Mouse (Mus musculus) lung, embryonic 16.5 days (tissue): ENCODE results near the gene Arf3. TPM values are rescaled to one million over a fixed set of nuclear protein-coding genes. Genes with fewer than 3 reads are reported as not detected.

Source experiments
- ATAC-seq: fragments of 200-750 bp; cut with Nextera tagmentation; 2 replicates; pipeline ENCODE4 v1.8.0; 2017; ENCODE audit warnings: low read depth, mild to moderate bottlenecking, moderate library complexity
- H3K27ac ChIP-seq: fragments of 300-500 bp; sonication (generic); 2 replicates; pipeline ENCODE4 v1.5.1; 2014; ENCODE audit warnings: mild to moderate bottlenecking, control low read depth, low read length
- H3K27me3 ChIP-seq: fragments of 300-500 bp; sonication (generic); 2 replicates; pipeline ENCODE4 v1.6.1; 2014; ENCODE audit warnings: low read depth, low read length, mixed read lengths; ENCODE audit not compliant: control insufficient read depth, insufficient read depth
- H3K36me3 ChIP-seq: fragments of 300-500 bp; sonication (generic); 2 replicates; pipeline ENCODE4 v1.6.1; 2014; ENCODE audit warnings: low read length; ENCODE audit not compliant: control insufficient read depth, insufficient read depth
- H3K4me1 ChIP-seq: fragments of 300-500 bp; sonication (generic); replicated peaks from 2 replicates; pipeline ENCODE4 v1.6.1; 2014; ENCODE audit warnings: low read length, mixed read lengths; ENCODE audit not compliant: control insufficient read depth, insufficient read depth
- H3K4me2 ChIP-seq: fragments of 300-500 bp; sonication (generic); 2 replicates; pipeline ENCODE4 v1.6.1; 2014; ENCODE audit warnings: low read depth, low read length, control low read depth
- H3K4me3 ChIP-seq: fragments of 300-500 bp; sonication (generic); 2 replicates; pipeline ENCODE4 v1.5.1; 2014; ENCODE audit warnings: mild to moderate bottlenecking, low read length, control low read depth
- H3K9ac ChIP-seq: fragments of 300-500 bp; sonication (generic); 2 replicates; pipeline ENCODE4 v1.6.1; 2014; ENCODE audit warnings: low read length, control low read depth
- H3K9me3 ChIP-seq: fragments of 300-500 bp; sonication (generic); 2 replicates; pipeline ENCODE4 v1.6.1; 2016; ENCODE audit warnings: low read length; ENCODE audit not compliant: control insufficient read depth
- WGBS: fragments of 180-500 bp; shearing (Covaris S2); extraction: QIAGEN DNeasy Blood & Tissue Kit; methylation state at CpG from one replicate; pipeline ENCODE4 v1.1.7; 2014; 5-methylcytosine and 5-hydroxymethylcytosine counted together
- polyA plus RNA-seq: library from polyadenylated mRNA; unstranded; fragments of >200 nt; fragmentation: Nextera tagmentation; extraction: Ambion mirVana; gene quantifications from 2 replicates; pipeline ENCODE4 v1.2.1, GENCODE M21; 2015

Gene Arf3
- polyA plus RNA-seq, 1 experiment from 2014 or later = 40.6 TPM

DNA sequence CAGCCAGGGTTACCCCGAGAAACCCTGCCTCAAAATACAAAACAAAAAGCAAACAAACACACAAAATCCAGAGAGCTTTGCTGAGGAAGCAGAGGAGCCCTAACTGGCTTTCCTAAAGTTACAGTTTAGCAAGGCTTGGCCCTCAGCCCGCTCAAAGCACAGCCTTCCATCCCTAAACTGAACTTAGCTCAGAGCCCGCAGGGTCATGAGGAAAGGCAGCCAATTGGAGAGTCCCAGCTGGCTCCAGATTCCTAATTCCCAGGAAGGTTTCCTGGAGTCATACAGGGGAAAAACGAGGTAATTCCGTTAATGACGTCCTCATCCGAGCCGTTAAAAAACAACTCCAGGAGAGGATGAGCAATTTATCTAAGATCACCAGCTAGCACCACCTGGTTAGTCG, 67.3 kb downstream of the Arf3 start:
- ATAC-seq = no peak
- Histone ChIP-seq H3K36me3 (no peaks in the 10 kb centered on the region), H3K4me3 (no peak overlapping the region), H3K4me2 (no peak overlapping the region), H3K27me3 (peaks cover 12% of the 10 kb centered on the region), H3K27ac (no peak overlapping the region), H3K9me3 (no peaks in the 10 kb centered on the region), H3K9ac (no peak overlapping the region), H3K4me1 (peaks cover 14% of the 10 kb centered on the region)
- 39% methylated on average over 9 of the region's 9 CpGs for WGBS

DNA sequence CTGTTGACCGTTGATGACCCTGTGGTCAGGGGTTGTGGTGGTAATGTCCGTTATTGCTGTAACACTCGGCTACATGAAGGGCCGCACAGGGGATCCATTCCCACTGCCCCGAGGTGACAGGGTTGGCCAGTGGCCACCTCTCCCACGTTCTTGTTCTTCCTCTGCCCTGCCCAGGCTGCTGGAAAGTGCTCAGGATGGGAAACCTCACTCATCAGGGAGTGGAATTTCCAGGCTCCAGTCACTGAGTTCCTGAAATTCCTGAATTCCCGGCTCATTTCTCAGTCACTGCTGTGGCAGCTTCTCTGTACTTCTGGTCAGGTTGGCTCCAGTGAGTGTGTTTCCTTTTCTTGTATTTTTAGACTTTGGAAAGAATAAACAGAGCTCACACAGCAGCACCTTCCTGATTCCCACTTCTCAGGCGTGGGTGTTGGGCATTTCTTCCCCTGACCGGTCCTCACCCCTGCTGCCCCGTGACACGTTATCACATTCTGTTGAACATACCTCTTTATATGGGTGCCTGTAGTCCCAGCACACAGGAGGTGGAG, 70.8 kb downstream of the Arf3 start:
- Histone ChIP-seq H3K9ac (no peak overlapping the region), H3K27me3 (no peaks in the 10 kb centered on the region), H3K4me2 (no peak overlapping the region), H3K4me3 (no peak overlapping the region), H3K27ac (no peak overlapping the region), H3K36me3 (no peaks in the 10 kb centered on the region), H3K4me1 (peaks cover 10% of the 10 kb centered on the region), H3K9me3 (no peaks in the 10 kb centered on the region)
- 12% methylated on average over 11 of the region's 11 CpGs for WGBS
- peak; percentile 74 for ATAC-seq

DNA sequence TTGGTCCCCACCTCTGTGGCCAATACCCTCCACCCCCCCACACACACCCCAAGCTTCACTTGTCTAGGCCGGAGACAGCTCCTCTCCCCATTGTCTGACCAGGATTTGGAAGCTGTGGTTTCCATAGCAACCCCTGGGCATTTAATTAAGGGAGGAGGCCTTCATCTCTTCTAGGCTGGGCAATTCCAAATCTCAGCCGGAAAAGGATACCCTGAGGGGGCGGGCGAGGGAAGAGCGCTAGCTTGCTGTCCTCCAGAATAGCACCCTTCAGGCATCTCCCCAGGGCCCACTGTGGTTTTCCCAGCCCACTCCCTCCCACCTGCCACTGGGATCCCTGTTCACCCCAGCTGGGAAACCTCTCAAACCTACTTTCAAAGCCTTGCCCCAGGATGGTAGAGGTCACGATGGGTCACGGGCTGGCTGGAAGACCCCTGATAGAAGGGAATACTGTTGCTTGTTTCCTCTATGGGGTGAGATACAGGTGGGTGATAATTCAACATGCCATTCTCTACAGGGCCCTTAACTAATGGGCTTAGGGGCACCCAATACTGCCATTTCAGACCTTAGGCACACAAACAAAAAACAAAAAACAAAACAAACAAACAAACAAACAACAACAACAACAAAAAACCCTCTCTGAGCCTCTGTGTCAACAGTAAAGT, 71.4 kb downstream of the Arf3 start:
- Histone ChIP-seq H3K27ac (no peak overlapping the region), H3K9me3 (no peaks in the 10 kb centered on the region), H3K36me3 (no peaks in the 10 kb centered on the region), H3K9ac (no peak overlapping the region), H3K4me1 (peaks cover 10% of the 10 kb centered on the region), H3K27me3 (no peaks in the 10 kb centered on the region), H3K4me3 (no peak overlapping the region), H3K4me2 (no peak overlapping the region)
- no peak for ATAC-seq
- 59% methylated on average over 7 of the region's 7 CpGs for WGBS

DNA sequence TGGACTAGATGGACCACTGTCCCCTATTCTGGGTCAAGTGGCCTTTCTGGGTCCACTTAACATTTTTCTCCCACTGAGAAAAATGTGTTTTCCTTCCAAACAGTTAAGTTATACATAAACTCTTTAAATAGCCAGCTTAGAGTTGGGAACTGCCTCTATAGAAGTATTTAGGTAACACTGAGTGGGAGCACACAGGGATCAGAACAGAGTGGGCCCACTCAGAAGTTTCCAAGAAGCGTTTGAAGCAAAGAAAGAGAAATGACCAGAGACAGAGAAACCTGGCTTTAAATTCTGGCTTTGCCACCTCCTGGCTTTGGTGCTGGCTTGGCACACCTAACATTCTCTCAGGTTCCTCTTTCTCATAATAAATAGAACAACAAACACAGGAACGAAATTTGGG, 73.3 kb downstream of the Arf3 start:
- Histone ChIP-seq H3K36me3 (no peaks in the 10 kb centered on the region), H3K9me3 (no peaks in the 10 kb centered on the region), H3K27me3 (no peaks in the 10 kb centered on the region), H3K4me1 (peaks cover 10% of the 10 kb centered on the region), H3K4me2 (no peak overlapping the region), H3K9ac (no peak overlapping the region), H3K27ac (no peak overlapping the region), H3K4me3 (no peak overlapping the region)
- 60% methylated on average over 2 of the region's 2 CpGs for WGBS
- no peak for ATAC-seq

Other genes starting within 250 kb of the Arf3 start
- gene Kansl2, start 228.9 kb downstream of the Arf3 start, polyA plus RNA-seq = 86.3 and 89.9 TPM in 2 replicates
- 51.6 and 64.2 TPM in 2 replicates for gene Ccnt1, start 192.3 kb downstream of the Arf3 start, polyA plus RNA-seq
- gene 4930415O20Rik, start 192.2 kb downstream of the Arf3 start, polyA plus RNA-seq = not detected in 2 replicates
- gene Adcy6, start 153.1 kb downstream of the Arf3 start, polyA plus RNA-seq = 21.5 and 21.7 TPM in 2 replicates
- 21.9 and 22.7 TPM in 2 replicates for gene Cacnb3, start 132.4 kb downstream of the Arf3 start, polyA plus RNA-seq
- gene Ddx23, start 100.3 kb downstream of the Arf3 start, polyA plus RNA-seq = 21.6 and 24.0 TPM in 2 replicates
- gene Rnd1, start 85.8 kb downstream of the Arf3 start, polyA plus RNA-seq = 0.68 and 0.92 TPM in 2 replicates
- gene Ccdc65, start 55.0 kb downstream of the Arf3 start, polyA plus RNA-seq = 4.9 and 5.3 TPM in 2 replicates
- 32.5 and 33.5 TPM in 2 replicates for gene Fkbp11, start 35.0 kb downstream of the Arf3 start, polyA plus RNA-seq
- gene Wnt10b, start 14.9 kb upstream of the Arf3 start, polyA plus RNA-seq = 0.13 and 0.23 TPM in 2 replicates
- gene Wnt1, start 26.6 kb upstream of the Arf3 start, polyA plus RNA-seq = not detected in 2 replicates
- not detected in 2 replicates for gene Ddn, start 46.3 kb upstream of the Arf3 start, polyA plus RNA-seq
- gene Prkag1, start 68.3 kb upstream of the Arf3 start, polyA plus RNA-seq = 106 TPM in 2 replicates
- 11.9 and 12.7 TPM in 2 replicates for gene Kmt2d, start 108.0 kb upstream of the Arf3 start, polyA plus RNA-seq
- 9.4 and 12.1 TPM in 2 replicates for gene Rhebl1, start 131.3 kb upstream of the Arf3 start, polyA plus RNA-seq
- 1.4 and 2.4 TPM in 2 replicates for gene Dhh, start 135.3 kb upstream of the Arf3 start, polyA plus RNA-seq
- 15.7 and 17.3 TPM in 2 replicates for gene Lmbr1l, start 155.0 kb upstream of the Arf3 start, polyA plus RNA-seq
- 1,812 and 1,892 TPM in 2 replicates for gene Tuba1b, start 171.4 kb upstream of the Arf3 start, polyA plus RNA-seq
- gene Gm49450, start 190.3 kb upstream of the Arf3 start, polyA plus RNA-seq = not detected in 2 replicates
- gene Tuba1a, start 190.5 kb upstream of the Arf3 start, polyA plus RNA-seq = 870 and 906 TPM in 2 replicates